Comparison of ENCODE assay signal across 7 mouse cellular contexts in the genomic region with DNA sequence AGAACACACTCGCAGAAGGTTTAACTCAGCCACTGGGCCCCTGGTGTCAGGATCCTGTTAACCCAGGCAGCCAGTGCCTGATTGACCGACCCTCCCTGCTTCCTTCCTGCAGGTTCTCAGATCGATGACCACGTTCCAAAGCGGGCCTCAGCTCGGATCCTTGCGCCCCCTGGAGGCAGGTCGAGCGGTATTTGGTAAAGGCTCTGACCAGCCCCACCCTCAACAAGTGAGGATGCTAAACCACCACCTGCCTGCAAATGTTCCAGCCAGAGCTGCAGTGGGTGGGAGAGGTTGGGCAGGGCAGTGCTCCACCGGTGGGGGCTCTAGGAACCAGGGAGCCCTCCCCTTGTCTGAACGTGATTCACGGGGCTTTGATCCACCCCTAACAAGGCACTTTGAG. TPM values are rescaled to one million over a fixed set of nuclear protein-coding genes. Genes with fewer than 3 reads are reported as not detected.
DNase-seq lines count a peak whose midpoint lies in the region; ATAC-seq and TF ChIP-seq lines count a peak whose summit lies in the region.

No protein-coding gene starts in this region.

- H3K27me3 ChIP-seq in intestine, embryonic 16.5 days (replicated peaks; ENCODE audit: control insufficient read depth, insufficient read depth, low read length): no peaks in the 10 kb centered on the region
- H3K27me3 ChIP-seq in midbrain, embryonic 13.5 days: no peaks in the 10 kb centered on the region
- no peaks in the 10 kb centered on the region for H3K27me3 ChIP-seq in spleen, adult 2 months (ENCODE audit: control insufficient read depth, insufficient read depth, low read length)

- H3K4me2 ChIP-seq in intestine, embryonic 16.5 days (ENCODE audit: low read depth, low read length): no peak overlapping the region
- no peak overlapping the region for H3K4me2 ChIP-seq in midbrain, embryonic 13.5 days (replicated peaks)

- whole genome bisulfite sequencing in intestine, embryonic 16.5 days: 13% methylated on average over 12 of the region's 12 CpGs
- WGBS in midbrain, embryonic 13.5 days: 21% methylated on average over 12 of the region's 12 CpGs
- WGBS in spleen, adult 2 months: 11% methylated on average over 12 of the region's 12 CpGs

- TF ChIP-seq POLR2A in cortical plate, adult 2 months (IDR thresholded peaks at IDR 0.05; ENCODE audit: extremely low read depth, insufficient read depth, low read length): no peak
- TF ChIP-seq POLR2A in spleen, adult 2 months (IDR thresholded peaks at IDR 0.05; ENCODE audit: low read depth, low read length): no peak

- no peaks in the 10 kb centered on the region for H3K36me3 ChIP-seq in intestine, embryonic 16.5 days (ENCODE audit: control insufficient read depth, insufficient read depth, low read length)
- H3K36me3 ChIP-seq in midbrain, embryonic 13.5 days: peaks cover 87% of the 10 kb centered on the region
- H3K36me3 ChIP-seq in spleen, adult 2 months (ENCODE audit: control insufficient read depth, insufficient read depth, low read length): no peaks in the 10 kb centered on the region

- peak; percentile 71 for ATAC-seq in intestine, embryonic 16.5 days
- peak; percentile 76 for ATAC-seq in midbrain, embryonic 13.5 days

- TF ChIP-seq CTCF in cortical plate, adult 2 months (IDR thresholded peaks at IDR 0.05; ENCODE audit: extremely low read depth, insufficient read depth, low read length): peak; percentile 64
- peak; percentile 72 for TF ChIP-seq CTCF in spleen, adult 2 months (IDR thresholded peaks at IDR 0.05; ENCODE audit: extremely low read depth, insufficient read depth, insufficient read length, insufficient replicate concordance)

- peak; percentile 83 to 85 for DNase-seq in adrenal gland, adult 18-20 months (ENCODE audit: low spot score in 2 of 2)
- peak; percentile 75 to 81 for DNase-seq in gastrocnemius, postnatal 36 days
- DNase-seq in left cerebral cortex, postnatal 4 days: peak; percentile 89
- peak in 1 of 2 experiments; percentile 59 for DNase-seq in spleen, adult 2 months (ENCODE audit: low read depth in 1 of 2, low spot score in 2 of 2)

- H3K27ac ChIP-seq in cortical plate, adult 2 months (ENCODE audit: insufficient read depth, low read length): no peak overlapping the region
- H3K27ac ChIP-seq in intestine, embryonic 16.5 days (ENCODE audit: low read length): no peak overlapping the region
- H3K27ac ChIP-seq in midbrain, embryonic 13.5 days: peak overlapping the region; percentile 49
- H3K27ac ChIP-seq in spleen, adult 2 months (ENCODE audit: insufficient read depth, low read length): no peak overlapping the region

- H3K9me3 ChIP-seq in intestine, embryonic 16.5 days (ENCODE audit: control insufficient read depth, low read length): no peaks in the 10 kb centered on the region
- H3K9me3 ChIP-seq in midbrain, embryonic 13.5 days: no peaks in the 10 kb centered on the region

- no peak overlapping the region for H3K9ac ChIP-seq in intestine, embryonic 16.5 days (ENCODE audit: low read depth, low read length)
- H3K9ac ChIP-seq in midbrain, embryonic 13.5 days (replicated peaks): no peak overlapping the region

- no peak overlapping the region for H3K4me3 ChIP-seq in cortical plate, adult 2 months (ENCODE audit: insufficient read depth, low read length)
- H3K4me3 ChIP-seq in intestine, embryonic 16.5 days (ENCODE audit: low read length): no peak overlapping the region
- H3K4me3 ChIP-seq in midbrain, embryonic 13.5 days (replicated peaks): no peak overlapping the region
- H3K4me3 ChIP-seq in spleen, adult 2 months (ENCODE audit: extremely low read depth, insufficient read depth, insufficient read length): no peak overlapping the region

- no peaks in the 10 kb centered on the region for H3K4me1 ChIP-seq in cortical plate, adult 2 months (ENCODE audit: control insufficient read depth, insufficient read depth, low read length)
- no peaks in the 10 kb centered on the region for H3K4me1 ChIP-seq in intestine, embryonic 16.5 days (ENCODE audit: control insufficient read depth, insufficient read depth, low read length)
- H3K4me1 ChIP-seq in midbrain, embryonic 13.5 days (replicated peaks): peaks cover 16% of the 10 kb centered on the region
- H3K4me1 ChIP-seq in spleen, adult 2 months (ENCODE audit: control insufficient read depth, insufficient read depth, insufficient read length): no peaks in the 10 kb centered on the region

- intact Hi-C loops in gastrocnemius, postnatal 36 days (cut with DNase I): loop anchor here (1.0 kb wide), 1 partner anchor 87 kb away; no protein-coding TSS in a partner anchor
- intact Hi-C loops in left cerebral cortex, postnatal 4 days (cut with DNase I): loop anchor here (5.0 kb wide), 1 partner anchor 84 kb away; the partner anchor contains the start of gene Dpysl5

RNA-seq across cellular contexts. Expression of gene Mapre3, which starts 18.3 kb away (rescaled TPM):
- total RNA-seq in adrenal gland, adult 18-20 months (2021): 10 to 100 TPM; 60.7 to 76.5 TPM
- 268 and 302 TPM in 2 replicates for polyA plus RNA-seq in cortical plate, adult 2 months (2012; rRNA removed)
- total RNA-seq in gastrocnemius, postnatal 36 days (2021): 10 to 100 TPM; 63.1 to 68.1 TPM
- polyA plus RNA-seq in intestine, embryonic 16.5 days (2015; fragmentation: Nextera tagmentation; extraction: Ambion mirVana): 14.0 and 15.4 TPM in 2 replicates
- 100 to 1,000 TPM; 143 to 144 TPM for total RNA-seq in left cerebral cortex, postnatal 4 days (2021)
- 111 and 113 TPM in 2 replicates for polyA plus RNA-seq in midbrain, embryonic 13.5 days (2015; fragmentation: Nextera tagmentation; extraction: Ambion mirVana)
- 12.2 TPM in 2 replicates for polyA plus RNA-seq in spleen, adult 2 months (2012; rRNA removed)
